In the genomic region with DNA sequence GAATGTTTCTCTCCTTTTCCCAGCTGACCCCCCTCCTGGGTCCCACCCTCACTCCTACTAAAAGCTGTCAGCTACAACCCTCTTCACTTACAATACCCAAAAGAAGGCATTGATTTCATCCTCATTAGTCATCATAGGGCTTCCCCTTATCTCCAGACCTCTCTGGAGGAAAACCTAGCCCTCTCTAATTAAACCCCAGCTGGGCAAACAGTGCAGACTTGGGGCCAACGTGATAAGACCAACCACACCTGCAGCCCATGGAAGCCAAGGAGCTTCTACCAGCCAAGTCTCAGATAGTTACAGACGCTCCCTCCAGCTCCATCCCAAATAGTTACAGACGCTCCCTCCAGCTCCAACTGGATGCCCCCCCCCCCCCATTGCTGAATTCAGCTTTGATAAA, we compare ENCODE assay signal across 26 mouse cellular contexts.
DNase-seq lines count a peak whose midpoint lies in the region; ATAC-seq and TF ChIP-seq lines count a peak whose summit lies in the region.
"Had no signal": no experiment of that assay in that cellular context is flagged by ENCODE, and none has a peak within 500 bp of the region (broad histone marks: within the 10 kb centered on the region; RNA-seq: fewer than 3 reads in every experiment).

No protein-coding gene starts in this region.

- no peak overlapping the region for H3K4me2 ChIP-seq in lung, embryonic 16.5 days (ENCODE audit: low read depth, low read length)
- H3K4me2 ChIP-seq in intestine, embryonic 15.5 days (replicated peaks), result no peak overlapping the region
- H3K4me2 ChIP-seq in stomach, embryonic 14.5 days (replicated peaks; ENCODE audit: low read depth, low read length), result no peak overlapping the region
- H3K4me2 ChIP-seq in stomach, postnatal 0 days (replicated peaks; ENCODE audit: low read depth), result no peak overlapping the region
- no peak overlapping the region for H3K4me2 ChIP-seq in kidney, embryonic 16.5 days (replicated peaks; ENCODE audit: low read depth, low read length)
- H3K4me2 ChIP-seq: forebrain, embryonic 13.5 days; hindbrain, embryonic 13.5 days had no signal

- H3K36me3 ChIP-seq in lung, embryonic 16.5 days (ENCODE audit: control insufficient read depth, insufficient read depth, low read length), result no peaks in the 10 kb centered on the region
- no peaks in the 10 kb centered on the region for H3K36me3 ChIP-seq in intestine, embryonic 15.5 days
- no peaks in the 10 kb centered on the region for H3K36me3 ChIP-seq in stomach, embryonic 14.5 days (ENCODE audit: control insufficient read depth, insufficient read depth, low read length)
- no peaks in the 10 kb centered on the region for H3K36me3 ChIP-seq in stomach, postnatal 0 days (ENCODE audit: control insufficient read depth, insufficient read depth, low read length)
- H3K36me3 ChIP-seq in kidney, embryonic 16.5 days (ENCODE audit: insufficient read depth, low read length), result no peaks in the 10 kb centered on the region
- H3K36me3 ChIP-seq: forebrain, embryonic 10.5 days; heart, embryonic 10.5 days; hindbrain, embryonic 10.5 days; hindbrain, embryonic 13.5 days had no signal

- WGBS in lung, embryonic 16.5 days, result 19% methylated on average over 3 of the region's 3 CpGs
- whole genome bisulfite sequencing in intestine, embryonic 15.5 days, result 60% methylated on average over 3 of the region's 3 CpGs
- WGBS in stomach, embryonic 14.5 days, result 51% methylated on average over 3 of the region's 3 CpGs
- WGBS in stomach, postnatal 0 days, result 41% methylated on average over 3 of the region's 3 CpGs
- 68% methylated on average over 3 of the region's 3 CpGs for WGBS in kidney, embryonic 16.5 days

- 0 out of 2 replicates have a peak, but pooled peaks have one; percentile 12 for ATAC-seq in lung, embryonic 16.5 days (ENCODE audit: low read depth)
- peak; percentile 80 for ATAC-seq in intestine, embryonic 15.5 days
- peak; percentile 79 for ATAC-seq in stomach, embryonic 14.5 days (ENCODE audit: insufficient number of reproducible peaks, insufficient read depth, low FRiP score, low read depth)
- ATAC-seq in stomach, postnatal 0 days (ENCODE audit: low FRiP score, low TSS enrichment), result peak; percentile 63; the same call in 1 of the 2 replicates
- no peak for ATAC-seq in kidney, embryonic 16.5 days (ENCODE audit: low FRiP score, low TSS enrichment)
- ATAC-seq in monocyte, adult 5-6 weeks (replicated peaks; ENCODE audit: insufficient number of reproducible peaks, low FRiP score, low TSS enrichment, poor library complexity, severe bottlenecking), result no peak
- ATAC-seq: activated CD4-positive, CD25-positive, alpha-beta regulatory T cell, adult 4 months; forebrain, embryonic 13.5 days; forebrain, embryonic 16.5 days; hindbrain, embryonic 16.5 days had no signal

- H3K4me1 ChIP-seq in lung, embryonic 16.5 days (replicated peaks; ENCODE audit: control insufficient read depth, insufficient read depth, low read length), result no peaks in the 10 kb centered on the region
- H3K4me1 ChIP-seq in intestine, embryonic 15.5 days (replicated peaks), result no peaks in the 10 kb centered on the region
- no peaks in the 10 kb centered on the region for H3K4me1 ChIP-seq in stomach, embryonic 14.5 days (ENCODE audit: control insufficient read depth, insufficient read depth, low read length)
- no peaks in the 10 kb centered on the region for H3K4me1 ChIP-seq in stomach, postnatal 0 days (replicated peaks; ENCODE audit: control insufficient read depth, insufficient read depth)
- H3K4me1 ChIP-seq in kidney, embryonic 16.5 days (ENCODE audit: insufficient read depth, low read length), result no peaks in the 10 kb centered on the region
- H3K4me1 ChIP-seq: forebrain, embryonic 10.5 days; forebrain, embryonic 13.5 days; hindbrain, embryonic 10.5 days; hindbrain, embryonic 13.5 days had no signal

- TF ChIP-seq CTCF in stomach, postnatal 0 days (IDR thresholded peaks at IDR 0.05; ENCODE audit: low read depth), result no peak

- TF ChIP-seq EP300 in stomach, postnatal 0 days (optimal IDR thresholded peaks at IDR 0.05), result no peak

- no peak overlapping the region for H3K27ac ChIP-seq in lung, embryonic 16.5 days (ENCODE audit: low read length)
- H3K27ac ChIP-seq in intestine, embryonic 15.5 days, result no peak overlapping the region
- 0 out of 2 replicates have a peak overlapping the region, but pooled peaks have one; percentile 33 for H3K27ac ChIP-seq in stomach, embryonic 14.5 days (ENCODE audit: low read length)
- 0 out of 2 replicates have a peak overlapping the region, but pooled peaks have one; percentile 9 for H3K27ac ChIP-seq in stomach, postnatal 0 days (replicated peaks)
- H3K27ac ChIP-seq in kidney, embryonic 16.5 days (ENCODE audit: low read length), result no peak overlapping the region
- H3K27ac ChIP-seq: forebrain, embryonic 10.5 days; forebrain, embryonic 13.5 days; heart, adult 2 months; heart, embryonic 10.5 days; hindbrain, embryonic 10.5 days; hindbrain, embryonic 13.5 days had no signal

- H3K27me3 ChIP-seq in lung, embryonic 16.5 days (ENCODE audit: control insufficient read depth, insufficient read depth, low read depth, low read length), result no peaks in the 10 kb centered on the region
- H3K27me3 ChIP-seq in intestine, embryonic 15.5 days (replicated peaks), result no peaks in the 10 kb centered on the region
- H3K27me3 ChIP-seq in stomach, embryonic 14.5 days (ENCODE audit: control insufficient read depth, insufficient read depth, low read length), result no peaks in the 10 kb centered on the region
- no peaks in the 10 kb centered on the region for H3K27me3 ChIP-seq in stomach, postnatal 0 days (ENCODE audit: control insufficient read depth, insufficient read depth, low read length)
- peaks cover 4% of the 10 kb centered on the region; the same call in 1 of the 2 replicates for H3K27me3 ChIP-seq in kidney, embryonic 16.5 days (ENCODE audit: insufficient read depth, low read length)
- H3K27me3 ChIP-seq: forebrain, embryonic 13.5 days had no signal

- no peak for DNase-seq in lung, postnatal 4 days
- peak; percentile 62 for DNase-seq in stomach, postnatal 0 days (ENCODE audit: low spot score)
- DNase-seq in embryo, embryonic 9.5 days (ENCODE audit: extremely low spot score), result no peak
- DNase-seq: adrenal gland, adult 8-10 months; adrenal gland, postnatal 25 days; cerebellum, adult 11-12 months; cerebellum, adult 8-10 months; cerebellum, postnatal 10 days; cerebellum, postnatal 36 days; embryo, embryonic 11 days; gastrocnemius, postnatal 25 days; heart, adult 2 months; heart, postnatal 36 days had no signal

- H3K4me3 ChIP-seq in lung, embryonic 16.5 days (ENCODE audit: low read length), result no peak overlapping the region
- no peak overlapping the region for H3K4me3 ChIP-seq in intestine, embryonic 15.5 days (replicated peaks)
- H3K4me3 ChIP-seq in stomach, embryonic 14.5 days (ENCODE audit: low read depth, low read length), result no peak overlapping the region
- no peak overlapping the region for H3K4me3 ChIP-seq in stomach, postnatal 0 days (ENCODE audit: low read depth, low read length)
- no peak overlapping the region for H3K4me3 ChIP-seq in kidney, embryonic 16.5 days (ENCODE audit: low read length)
- H3K4me3 ChIP-seq: forebrain, embryonic 10.5 days; forebrain, embryonic 13.5 days; heart, adult 2 months; heart, embryonic 10.5 days; hindbrain, embryonic 10.5 days; hindbrain, embryonic 13.5 days had no signal

- H3K9me3 ChIP-seq in lung, embryonic 16.5 days (ENCODE audit: control insufficient read depth, low read length), result no peaks in the 10 kb centered on the region
- no peaks in the 10 kb centered on the region for H3K9me3 ChIP-seq in intestine, embryonic 15.5 days
- no peaks in the 10 kb centered on the region for H3K9me3 ChIP-seq in stomach, embryonic 14.5 days (ENCODE audit: control insufficient read depth, low read depth, low read length)
- no peaks in the 10 kb centered on the region for H3K9me3 ChIP-seq in stomach, postnatal 0 days (ENCODE audit: control insufficient read depth, low read length)
- H3K9me3 ChIP-seq in kidney, embryonic 16.5 days (ENCODE audit: low read length), result no peaks in the 10 kb centered on the region
- H3K9me3 ChIP-seq: forebrain, embryonic 10.5 days; forebrain, embryonic 13.5 days; heart, embryonic 10.5 days; hindbrain, embryonic 10.5 days; hindbrain, embryonic 13.5 days had no signal

- H3K9ac ChIP-seq in lung, embryonic 16.5 days (ENCODE audit: low read length), result no peak overlapping the region
- no peak overlapping the region for H3K9ac ChIP-seq in intestine, embryonic 15.5 days
- H3K9ac ChIP-seq in stomach, embryonic 14.5 days (replicated peaks; ENCODE audit: low read depth, low read length), result no peak overlapping the region
- no peak overlapping the region for H3K9ac ChIP-seq in stomach, postnatal 0 days (ENCODE audit: low read length)
- H3K9ac ChIP-seq in kidney, embryonic 16.5 days (replicated peaks; ENCODE audit: low read length), result no peak overlapping the region
- H3K9ac ChIP-seq: forebrain, embryonic 13.5 days; hindbrain, embryonic 13.5 days had no signal

Comparison
In these comparisons a context has a peak if more than half of its experiments do, and no peak if none do; other contexts are left out.
1. ATAC-seq: peak in lung, embryonic 16.5 days (single experiment), intestine, embryonic 15.5 days (single experiment), stomach, embryonic 14.5 days (single experiment) and stomach, postnatal 0 days (single experiment); none in kidney, embryonic 16.5 days (single experiment) and monocyte, adult 5-6 weeks (single experiment).
2. H3K27ac ChIP-seq: peak in stomach, embryonic 14.5 days (single experiment) and stomach, postnatal 0 days (single experiment); none in lung, embryonic 16.5 days (single experiment), intestine, embryonic 15.5 days (single experiment) and kidney, embryonic 16.5 days (single experiment).